Mouse (Mus musculus): ENCODE measurements at regions not wholly inside any gene's neighbourhood (a gene's known extent, or its start where the extent isn't known, plus 50 kb on each side); places are given as distances from the start of the nearest gene placed in this dataset.
"Not testable (repeated sequence)": the region's sequence is repeated elsewhere in the genome, so short reads cannot be mapped to it uniquely, and the experiment has no call there.

GRCm38 (mm10) chr13:7007091-7007490 lies 358.5 kb upstream of the Pfkp start:
- no peak overlapping the region for H3K9ac ChIP-seq (ENCODE audit: low read depth, low read length)
- no peaks in the 10 kb centered on the region for H3K9me3 ChIP-seq (ENCODE audit: control insufficient read depth, low read length)
- WGBS, result 74% methylated on average over 1 of the region's 1 CpGs
- no peaks in the 10 kb centered on the region for H3K27me3 ChIP-seq (replicated peaks; ENCODE audit: control insufficient read depth, insufficient read depth, low read length)
- no peak overlapping the region for H3K4me3 ChIP-seq (ENCODE audit: low read length)
- H3K4me1 ChIP-seq (ENCODE audit: control insufficient read depth, insufficient read depth, low read depth, low read length), result no peaks in the 10 kb centered on the region
- no peak for ATAC-seq
- no peak overlapping the region for H3K4me2 ChIP-seq (ENCODE audit: low read length)
- H3K27ac ChIP-seq (ENCODE audit: low read depth, low read length), result no peak overlapping the region
- no peaks in the 10 kb centered on the region for H3K36me3 ChIP-seq (ENCODE audit: control insufficient read depth, insufficient read depth, low read length)

- not testable (repeated sequence) for H3K36me3 ChIP-seq (ENCODE audit: control insufficient read depth, insufficient read depth, low read length); H3K4me1 ChIP-seq (ENCODE audit: control insufficient read depth, insufficient read depth, low read depth, low read length); H3K27me3 ChIP-seq (replicated peaks; ENCODE audit: control insufficient read depth, insufficient read depth, low read length); H3K4me3 ChIP-seq (ENCODE audit: low read length); H3K27ac ChIP-seq (ENCODE audit: low read depth, low read length); H3K4me2 ChIP-seq (ENCODE audit: low read length); H3K9ac ChIP-seq (ENCODE audit: low read depth, low read length); H3K9me3 ChIP-seq (ENCODE audit: control insufficient read depth, low read length)
- ATAC-seq, result peak; percentile 77
- 38% methylated on average over 10 of the region's 10 CpGs for WGBS
These were observed 350.1 kb upstream of the Pfkp start for GRCm38 (mm10) chr13:6998508-6999278.

GRCm38 (mm10) chr13:6998094-6998493 lies 349.5 kb upstream of the Pfkp start:
- WGBS, result 77% methylated on average over 9 of the region's 9 CpGs
- H3K9ac ChIP-seq (ENCODE audit: low read depth, low read length), result no peak overlapping the region
- no peaks in the 10 kb centered on the region for H3K4me1 ChIP-seq (ENCODE audit: control insufficient read depth, insufficient read depth, low read depth, low read length)
- no peak overlapping the region for H3K4me2 ChIP-seq (ENCODE audit: low read length)
- no peaks in the 10 kb centered on the region for H3K9me3 ChIP-seq (ENCODE audit: control insufficient read depth, low read length)
- no peaks in the 10 kb centered on the region for H3K27me3 ChIP-seq (replicated peaks; ENCODE audit: control insufficient read depth, insufficient read depth, low read length)
- H3K4me3 ChIP-seq (ENCODE audit: low read length), result no peak overlapping the region
- H3K27ac ChIP-seq (ENCODE audit: low read depth, low read length), result no peak overlapping the region
- ATAC-seq, result no peak
- H3K36me3 ChIP-seq (ENCODE audit: control insufficient read depth, insufficient read depth, low read length), result no peaks in the 10 kb centered on the region

GRCm38 (mm10) chr13:6992323-6992994 lies 343.9 kb upstream of the Pfkp start:
- Histone ChIP-seq H3K9me3 (ENCODE audit: control insufficient read depth, low read length) (no peaks in the 10 kb centered on the region), H3K27ac (ENCODE audit: low read depth, low read length) (no peak overlapping the region), H3K4me1 (ENCODE audit: control insufficient read depth, insufficient read depth, low read depth, low read length) (no peaks in the 10 kb centered on the region), H3K9ac (ENCODE audit: low read depth, low read length) (no peak overlapping the region), H3K27me3 (replicated peaks; ENCODE audit: control insufficient read depth, insufficient read depth, low read length) (no peaks in the 10 kb centered on the region), H3K4me2 (ENCODE audit: low read length) (no peak overlapping the region), H3K4me3 (ENCODE audit: low read length) (no peak overlapping the region), H3K36me3 (ENCODE audit: control insufficient read depth, insufficient read depth, low read length) (no peaks in the 10 kb centered on the region)
- WGBS, result 49% methylated on average over 12 of the region's 12 CpGs
- ATAC-seq, result peak; percentile 30; the same call in 1 of the 2 replicates

- H3K36me3 ChIP-seq (ENCODE audit: control insufficient read depth, insufficient read depth, low read length), result no peaks in the 10 kb centered on the region
- WGBS, result 24% methylated on average over 2 of the region's 2 CpGs
- H3K27ac ChIP-seq (ENCODE audit: low read depth, low read length), result no peak overlapping the region
- H3K9me3 ChIP-seq (ENCODE audit: control insufficient read depth, low read length), result no peaks in the 10 kb centered on the region
- no peaks in the 10 kb centered on the region for H3K27me3 ChIP-seq (replicated peaks; ENCODE audit: control insufficient read depth, insufficient read depth, low read length)
- no peak overlapping the region for H3K4me3 ChIP-seq (ENCODE audit: low read length)
- H3K4me2 ChIP-seq (ENCODE audit: low read length), result no peak overlapping the region
- H3K4me1 ChIP-seq (ENCODE audit: control insufficient read depth, insufficient read depth, low read depth, low read length), result no peaks in the 10 kb centered on the region
- no peak for ATAC-seq
- H3K9ac ChIP-seq (ENCODE audit: low read depth, low read length), result no peak overlapping the region
These were observed 343.1 kb upstream of the Pfkp start for GRCm38 (mm10) chr13:6991714-6992113.

- peak; percentile 76 for ATAC-seq
- H3K9me3 ChIP-seq (ENCODE audit: control insufficient read depth, low read length), result no peaks in the 10 kb centered on the region
- peak overlapping the region; percentile 23 for H3K4me2 ChIP-seq (ENCODE audit: low read length)
- no peaks in the 10 kb centered on the region for H3K4me1 ChIP-seq (ENCODE audit: control insufficient read depth, insufficient read depth, low read depth, low read length)
- H3K27ac ChIP-seq (ENCODE audit: low read depth, low read length), result no peak overlapping the region
- no peak overlapping the region for H3K9ac ChIP-seq (ENCODE audit: low read depth, low read length)
- no peak overlapping the region for H3K4me3 ChIP-seq (ENCODE audit: low read length)
- H3K27me3 ChIP-seq (replicated peaks; ENCODE audit: control insufficient read depth, insufficient read depth, low read length), result no peaks in the 10 kb centered on the region
- H3K36me3 ChIP-seq (ENCODE audit: control insufficient read depth, insufficient read depth, low read length), result no peaks in the 10 kb centered on the region
- 58% methylated on average over 23 of the region's 23 CpGs for WGBS
These were observed 336.7 kb upstream of the Pfkp start for GRCm38 (mm10) chr13:6985012-6985996.

- H3K9ac ChIP-seq (ENCODE audit: low read depth, low read length), result no peak overlapping the region
- H3K9me3 ChIP-seq (ENCODE audit: control insufficient read depth, low read length), result no peaks in the 10 kb centered on the region
- no peak for ATAC-seq
- no peak overlapping the region for H3K4me3 ChIP-seq (ENCODE audit: low read length)
- H3K27me3 ChIP-seq (replicated peaks; ENCODE audit: control insufficient read depth, insufficient read depth, low read length), result no peaks in the 10 kb centered on the region
- H3K4me1 ChIP-seq (ENCODE audit: control insufficient read depth, insufficient read depth, low read depth, low read length), result no peaks in the 10 kb centered on the region
- 70% methylated on average over 3 of the region's 3 CpGs for WGBS
- no peaks in the 10 kb centered on the region for H3K36me3 ChIP-seq (ENCODE audit: control insufficient read depth, insufficient read depth, low read length)
- no peak overlapping the region for H3K4me2 ChIP-seq (ENCODE audit: low read length)
- no peak overlapping the region for H3K27ac ChIP-seq (ENCODE audit: low read depth, low read length)
These were observed 307.1 kb upstream of the Pfkp start for GRCm38 (mm10) chr13:6955713-6956112.

GRCm38 (mm10) chr13:6924136-6924535 lies 275.6 kb upstream of the Pfkp start:
- ATAC-seq, result no peak
- Histone ChIP-seq H3K9me3 (ENCODE audit: control insufficient read depth, low read length) (no peaks in the 10 kb centered on the region), H3K36me3 (ENCODE audit: control insufficient read depth, insufficient read depth, low read length) (no peaks in the 10 kb centered on the region), H3K4me3 (ENCODE audit: low read length) (no peak overlapping the region), H3K27ac (ENCODE audit: low read depth, low read length) (no peak overlapping the region), H3K9ac (ENCODE audit: low read depth, low read length) (no peak overlapping the region), H3K4me1 (ENCODE audit: control insufficient read depth, insufficient read depth, low read depth, low read length) (no peaks in the 10 kb centered on the region), H3K4me2 (ENCODE audit: low read length) (no peak overlapping the region), H3K27me3 (replicated peaks; ENCODE audit: control insufficient read depth, insufficient read depth, low read length) (no peaks in the 10 kb centered on the region)

- Histone ChIP-seq H3K36me3 (ENCODE audit: control insufficient read depth, insufficient read depth, low read length) (no peaks in the 10 kb centered on the region), H3K27ac (ENCODE audit: low read depth, low read length) (no peak overlapping the region), H3K4me1 (ENCODE audit: control insufficient read depth, insufficient read depth, low read depth, low read length) (no peaks in the 10 kb centered on the region), H3K27me3 (replicated peaks; ENCODE audit: control insufficient read depth, insufficient read depth, low read length) (no peaks in the 10 kb centered on the region), H3K9ac (ENCODE audit: low read depth, low read length) (no peak overlapping the region), H3K4me2 (ENCODE audit: low read length) (no peak overlapping the region), H3K9me3 (ENCODE audit: control insufficient read depth, low read length) (no peaks in the 10 kb centered on the region), H3K4me3 (ENCODE audit: low read length) (no peak overlapping the region)
- ATAC-seq, result no peak
- 26% methylated on average over 2 of the region's 2 CpGs for WGBS
These were observed 273.8 kb upstream of the Pfkp start for GRCm38 (mm10) chr13:6922357-6922721.

All from hindbrain, embryonic 16.5 days (tissue).